Mouse (Mus musculus): ENCODE measurements around the gene Ovca2.
"Not testable (repeated sequence)": the region's sequence is repeated elsewhere in the genome, so short reads cannot be mapped to it uniquely, and the experiment has no call there.

DNA sequence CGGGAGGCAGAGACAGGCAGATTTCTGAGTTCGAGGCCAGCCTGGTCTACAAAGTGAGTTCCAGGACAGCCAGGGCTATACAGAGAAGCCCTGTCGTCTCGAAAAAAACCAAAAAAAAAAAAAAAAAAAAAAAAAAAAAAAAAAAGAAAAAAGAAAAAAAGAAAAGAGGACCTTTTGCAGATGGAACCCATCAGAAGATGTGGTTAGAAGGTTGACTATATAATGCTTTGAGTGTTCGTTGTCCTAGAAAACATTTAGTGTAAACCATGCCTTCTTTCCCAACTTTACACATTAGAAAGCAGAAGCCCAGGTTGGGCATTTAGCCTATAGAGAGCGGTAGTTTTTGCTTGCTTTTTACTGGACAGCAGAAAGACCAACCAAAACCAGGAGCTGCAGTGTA, 4.1 kb downstream of the Ovca2 start:
- TF ChIP-seq CTCF (conservative IDR thresholded peaks at IDR 0.05; ENCODE audit: low read length); NANOG (IDR thresholded peaks at IDR 0.05; ENCODE audit: borderline replicate concordance, low read length): not testable (repeated sequence)
